Mouse (Mus musculus): ENCODE results near the gene Cd3eap. TPM values are rescaled to one million over a fixed set of nuclear protein-coding genes. Genes with fewer than 3 reads are reported as not detected.

The Cd3eap gene
- polyA plus RNA-seq, 1 experiment from 2014 or later = 24.7 TPM

- H3K27me3 ChIP-seq (ENCODE audit: low read depth, poor library complexity, severe bottlenecking) = no peaks in the 10 kb centered on the region
- peaks cover 19% of the 10 kb centered on the region for H3K4me1 ChIP-seq
- 7% methylated on average over 48 of the region's 48 CpGs for WGBS
- peak within 1 kb of the TSS; percentile 83 for H3K27ac ChIP-seq (replicated peaks)
- H3K4me3 ChIP-seq = peak within 1 kb of the TSS; percentile 91
- peak; percentile 100 for DNase-seq (ENCODE audit: low spot score)
- peaks cover 47% of the 10 kb centered on the region for H3K36me3 ChIP-seq
- no peaks in the 10 kb centered on the region for H3K9me3 ChIP-seq (replicated peaks)
These were observed 22.3 kb upstream of the Cd3eap start, which contains the start of gene Ercc2 for GRCm38 (mm10) chr7:19381377-19382165. TSS of gene Ercc2 (plus strand) at chr7:19382010.

GRCm38 (mm10) chr7:19378049-19378448 lies 18.8 kb upstream of the Cd3eap start:
- peaks cover 9% of the 10 kb centered on the region for H3K4me1 ChIP-seq
- 63% methylated on average over 8 of the region's 8 CpGs for WGBS
- no peak for DNase-seq (ENCODE audit: low spot score)
- no peaks in the 10 kb centered on the region for H3K9me3 ChIP-seq (replicated peaks)
- peaks cover 39% of the 10 kb centered on the region for H3K36me3 ChIP-seq
- H3K27ac ChIP-seq (replicated peaks) = no peak overlapping the region
- no peaks in the 10 kb centered on the region for H3K27me3 ChIP-seq (ENCODE audit: low read depth, poor library complexity, severe bottlenecking)
- H3K4me3 ChIP-seq = no peak overlapping the region

GRCm38 (mm10) chr7:19376019-19376418 lies 16.7 kb upstream of the Cd3eap start:
- Histone ChIP-seq H3K36me3 (peaks cover 51% of the 10 kb centered on the region), H3K4me1 (no peaks in the 10 kb centered on the region), H3K9me3 (replicated peaks) (no peaks in the 10 kb centered on the region), H3K27ac (replicated peaks) (no peak overlapping the region), H3K27me3 (ENCODE audit: low read depth, poor library complexity, severe bottlenecking) (no peaks in the 10 kb centered on the region), H3K4me3 (no peak overlapping the region)
- no peak for DNase-seq (ENCODE audit: low spot score)
- 88% methylated on average over 4 of the region's 4 CpGs for WGBS

GRCm38 (mm10) chr7:19375368-19375767 lies 16.1 kb upstream of the Cd3eap start:
- peaks cover 57% of the 10 kb centered on the region for H3K36me3 ChIP-seq
- 76% methylated on average over 18 of the region's 18 CpGs for WGBS

GRCm38 (mm10) chr7:19373367-19373766 lies 14.1 kb upstream of the Cd3eap start:
- peaks cover 14% of the 10 kb centered on the region for H3K4me1 ChIP-seq
- no peak for DNase-seq (ENCODE audit: low spot score)
- H3K36me3 ChIP-seq = peaks cover 54% of the 10 kb centered on the region
- H3K27me3 ChIP-seq (ENCODE audit: low read depth, poor library complexity, severe bottlenecking) = peaks cover 24% of the 10 kb centered on the region
- no peak overlapping the region for H3K4me3 ChIP-seq
- no peak overlapping the region for H3K27ac ChIP-seq (replicated peaks)
- H3K9me3 ChIP-seq (replicated peaks) = no peaks in the 10 kb centered on the region
- 90% methylated on average over 2 of the region's 2 CpGs for WGBS

More at GRCm38 (mm10) chr7:19375368-19375767, 16.1 kb upstream of the Cd3eap start:
- no peak overlapping the region for H3K27ac ChIP-seq (replicated peaks)
- no peak for DNase-seq (ENCODE audit: low spot score)
- no peak overlapping the region for H3K4me3 ChIP-seq
- 0 out of 2 replicates have a peak, but pooled peaks cover under 1% of the 10 kb centered on the region for H3K4me1 ChIP-seq
- H3K9me3 ChIP-seq (replicated peaks) = no peaks in the 10 kb centered on the region
- H3K27me3 ChIP-seq (ENCODE audit: low read depth, poor library complexity, severe bottlenecking) = peaks cover 4% of the 10 kb centered on the region; the same call in 1 of the 2 replicates

GRCm38 (mm10) chr7:19369823-19370425 lies 10.6 kb upstream of the Cd3eap start:
- Histone ChIP-seq H3K4me3 (peak overlapping the region; percentile 59), H3K27me3 (ENCODE audit: low read depth, poor library complexity, severe bottlenecking) (peaks cover 27% of the 10 kb centered on the region), H3K36me3 (peaks cover 30% of the 10 kb centered on the region), H3K9me3 (replicated peaks) (no peaks in the 10 kb centered on the region), H3K4me1 (peaks cover 15% of the 10 kb centered on the region), H3K27ac (replicated peaks) (peak overlapping the region; percentile 83)
- DNase-seq (ENCODE audit: low spot score) = peak; percentile 78
- WGBS = 13% methylated on average over 46 of the region's 46 CpGs

GRCm38 (mm10) chr7:19368380-19368779 lies 9.1 kb upstream of the Cd3eap start:
- Histone ChIP-seq H3K36me3 (peaks cover 22% of the 10 kb centered on the region), H3K27me3 (ENCODE audit: low read depth, poor library complexity, severe bottlenecking) (peaks cover 35% of the 10 kb centered on the region), H3K4me1 (peaks cover 24% of the 10 kb centered on the region), H3K9me3 (replicated peaks) (no peaks in the 10 kb centered on the region), H3K27ac (replicated peaks) (no peak overlapping the region), H3K4me3 (no peak overlapping the region)
- peak; percentile 37 for DNase-seq (ENCODE audit: low spot score)
- WGBS = 24% methylated on average over 16 of the region's 16 CpGs

GRCm38 (mm10) chr7:19365376-19365775 lies 6.1 kb upstream of the Cd3eap start:
- Histone ChIP-seq H3K9me3 (replicated peaks) (no peaks in the 10 kb centered on the region), H3K4me1 (peaks cover 54% of the 10 kb centered on the region), H3K36me3 (0 out of 2 replicates have a peak, but pooled peaks cover 2% of the 10 kb centered on the region), H3K4me3 (no peak overlapping the region), H3K27ac (replicated peaks) (no peak overlapping the region), H3K27me3 (ENCODE audit: low read depth, poor library complexity, severe bottlenecking) (peaks cover 44% of the 10 kb centered on the region)
- 83% methylated on average over 4 of the region's 4 CpGs for WGBS
- DNase-seq (ENCODE audit: low spot score) = no peak

GRCm38 (mm10) chr7:19363881-19364280 lies 4.6 kb upstream of the Cd3eap start:
- 5% methylated on average over 18 of the region's 18 CpGs for WGBS
- H3K4me1 ChIP-seq = peaks cover 53% of the 10 kb centered on the region
- no peaks in the 10 kb centered on the region for H3K36me3 ChIP-seq
- H3K9me3 ChIP-seq (replicated peaks) = no peaks in the 10 kb centered on the region
- H3K27me3 ChIP-seq (ENCODE audit: low read depth, poor library complexity, severe bottlenecking) = peaks cover 29% of the 10 kb centered on the region
- peak; percentile 75 for DNase-seq (ENCODE audit: low spot score)
- peak overlapping the region; percentile 57; the same call in 1 of the 2 replicates for H3K27ac ChIP-seq (replicated peaks)
- H3K4me3 ChIP-seq = peak overlapping the region; percentile 29; the same call in 1 of the 2 replicates

- Histone ChIP-seq H3K9me3 (replicated peaks) (no peaks in the 10 kb centered on the region), H3K27ac (replicated peaks) (peak overlapping the region; percentile 77), H3K4me3 (peak overlapping the region; percentile 87), H3K4me1 (peaks cover 62% of the 10 kb centered on the region), H3K27me3 (ENCODE audit: low read depth, poor library complexity, severe bottlenecking) (peaks cover 21% of the 10 kb centered on the region; the same call in 1 of the 2 replicates), H3K36me3 (peaks cover 8% of the 10 kb centered on the region)
- 29% methylated on average over 4 of the region's 4 CpGs for WGBS
- DNase-seq (ENCODE audit: low spot score) = no peak
These were observed 3.0 kb upstream of the Cd3eap start for GRCm38 (mm10) chr7:19362276-19362675.

- 15% methylated on average over 16 of the region's 16 CpGs for WGBS
- Histone ChIP-seq H3K4me1 (peaks cover 62% of the 10 kb centered on the region), H3K27ac (replicated peaks) (peak overlapping the region; percentile 77; the same call in 1 of the 2 replicates), H3K27me3 (ENCODE audit: low read depth, poor library complexity, severe bottlenecking) (peaks cover 21% of the 10 kb centered on the region; the same call in 1 of the 2 replicates), H3K4me3 (peak overlapping the region; percentile 87), H3K9me3 (replicated peaks) (no peaks in the 10 kb centered on the region), H3K36me3 (peaks cover 14% of the 10 kb centered on the region)
- DNase-seq (ENCODE audit: low spot score) = peak; percentile 74
These were observed 2.4 kb upstream of the Cd3eap start for GRCm38 (mm10) chr7:19361720-19362119.

- WGBS = under 1% methylated on average over 27 of the region's 27 CpGs
- Histone ChIP-seq H3K9me3 (replicated peaks) (no peaks in the 10 kb centered on the region), H3K27me3 (ENCODE audit: low read depth, poor library complexity, severe bottlenecking) (peaks cover 21% of the 10 kb centered on the region; the same call in 1 of the 2 replicates), H3K4me3 (peak overlapping the region; percentile 87), H3K4me1 (peaks cover 62% of the 10 kb centered on the region), H3K27ac (replicated peaks) (peak overlapping the region; percentile 77), H3K36me3 (peaks cover 22% of the 10 kb centered on the region)
- peak; percentile 88 for DNase-seq (ENCODE audit: low spot score)
These were observed 1.7 kb upstream of the Cd3eap start for GRCm38 (mm10) chr7:19360944-19361343.
